Mouse (Mus musculus) hindbrain, embryonic 15.5 days (tissue): ENCODE results near the gene Btbd3. TPM values are rescaled to one million over a fixed set of nuclear protein-coding genes. Genes with fewer than 3 reads are reported as not detected.

Experiments
- ATAC-seq: fragments of 200-750 bp; cut with Nextera tagmentation; 2 replicates; pipeline ENCODE4 v1.8.0; 2017; ENCODE audit warnings: low read depth, moderate number of reproducible peaks, moderate TSS enrichment; ENCODE audit not compliant: low FRiP score
- H3K27ac ChIP-seq: fragments of 300-500 bp; sonication (generic); replicated peaks from 2 replicates; pipeline ENCODE4 v1.5.1; 2015; ENCODE audit warnings: mild to moderate bottlenecking, inconsistent platforms
- H3K27me3 ChIP-seq: fragments of 300-500 bp; sonication (generic); 2 replicates; pipeline ENCODE4 v1.6.1; 2015; ENCODE audit warnings: control low read depth, inconsistent platforms
- H3K36me3 ChIP-seq: fragments of 300-500 bp; sonication (generic); 2 replicates; pipeline ENCODE4 v1.6.1; 2015; ENCODE audit warnings: control low read depth, inconsistent platforms
- H3K4me1 ChIP-seq: fragments of 300-500 bp; sonication (generic); replicated peaks from 2 replicates; pipeline ENCODE4 v1.6.1; 2015; ENCODE audit warnings: control low read depth, inconsistent platforms
- H3K4me2 ChIP-seq: fragments of 300-500 bp; sonication (generic); 2 replicates; pipeline ENCODE4 v1.6.1; 2015; ENCODE audit warnings: moderate library complexity, mild to moderate bottlenecking, inconsistent platforms
- H3K4me3 ChIP-seq: fragments of 300-500 bp; sonication (generic); 2 replicates; pipeline ENCODE4 v1.5.1; 2015; ENCODE audit warnings: mild to moderate bottlenecking, inconsistent platforms
- H3K9ac ChIP-seq: fragments of 300-500 bp; sonication (generic); 2 replicates; pipeline ENCODE4 v1.6.1; 2015; ENCODE audit warnings: inconsistent platforms
- H3K9me3 ChIP-seq: fragments of 300-500 bp; sonication (generic); 2 replicates; pipeline ENCODE4 v1.6.1; 2016; ENCODE audit warnings: control low read depth, inconsistent platforms
- WGBS: fragments of 180-500 bp; shearing (Covaris S2); methylation state at CpG from one replicate; pipeline ENCODE4 v1.1.7; 2015; 5-methylcytosine and 5-hydroxymethylcytosine counted together
- polyA plus RNA-seq: library from polyadenylated mRNA; unstranded; fragments of >200 nt; fragmentation: Nextera tagmentation; extraction: Ambion mirVana; gene quantifications from 2 replicates; pipeline ENCODE4 v1.2.1, GENCODE M21; 2015

Gene Btbd3
- polyA plus RNA-seq, 1 experiment from 2014 or later = 36.7 TPM

DNA sequence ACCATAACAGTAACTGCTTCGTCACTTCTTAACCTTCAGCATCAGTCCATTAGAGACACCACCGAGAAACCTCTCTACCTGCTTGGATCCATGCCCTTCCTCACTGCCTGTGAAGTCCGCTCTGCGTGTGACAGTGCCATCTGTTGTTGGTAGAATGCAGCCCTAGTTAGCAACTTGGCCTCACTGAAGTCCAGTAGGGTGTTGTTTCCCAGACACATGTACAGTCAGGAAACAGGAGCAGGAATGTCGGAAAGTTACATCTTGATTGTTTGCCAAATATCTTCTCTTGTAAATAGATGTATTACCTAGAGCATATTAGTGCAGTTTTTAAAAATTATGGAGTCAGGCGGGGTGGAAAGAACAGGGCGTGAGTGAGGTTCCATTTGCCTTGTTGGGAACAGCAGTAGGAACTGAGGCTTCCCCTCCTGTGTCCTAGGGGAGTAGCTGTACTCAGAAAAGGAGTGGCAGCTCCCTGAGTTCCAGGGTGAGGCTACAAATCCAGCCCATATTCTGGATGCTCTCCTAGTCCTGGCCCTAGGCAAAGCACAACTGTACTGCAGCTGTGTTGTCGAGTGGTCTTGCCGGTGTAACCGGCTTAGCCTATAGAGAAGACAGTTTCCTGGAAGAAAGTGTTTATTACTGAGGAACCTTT lies 25.3 kb downstream of the Btbd3 start:
- H3K4me1 ChIP-seq = peaks cover 38% of the 10 kb centered on the region
- no peak for ATAC-seq
- no peak overlapping the region for H3K27ac ChIP-seq
- H3K27me3 ChIP-seq = no peaks in the 10 kb centered on the region
- peaks cover 16% of the 10 kb centered on the region for H3K36me3 ChIP-seq
- 81% methylated on average over 10 of the region's 10 CpGs for WGBS
- H3K9ac ChIP-seq = no peak overlapping the region
- H3K4me3 ChIP-seq = peak overlapping the region; percentile 21
- H3K9me3 ChIP-seq = no peaks in the 10 kb centered on the region
- peak overlapping the region; percentile 40 for H3K4me2 ChIP-seq

DNA sequence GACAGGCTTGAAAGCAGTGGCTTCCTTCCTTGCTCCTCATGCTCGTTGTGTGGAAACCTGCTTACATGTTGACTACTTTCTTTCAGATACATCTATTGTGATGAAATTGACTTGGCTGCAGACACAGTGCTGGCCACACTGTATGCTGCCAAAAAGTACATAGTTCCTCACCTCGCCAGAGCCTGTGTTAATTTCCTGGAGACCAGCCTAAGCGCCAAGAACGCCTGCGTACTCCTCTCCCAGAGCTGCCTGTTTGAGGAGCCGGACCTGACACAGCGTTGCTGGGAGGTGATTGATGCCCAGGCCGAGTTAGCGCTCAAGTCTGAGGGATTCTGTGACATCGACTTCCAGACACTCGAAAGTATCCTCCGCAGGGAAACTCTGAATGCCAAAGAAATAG lies 27.0 kb downstream of the Btbd3 start:
- Histone ChIP-seq H3K27ac (no peak overlapping the region), H3K9me3 (no peaks in the 10 kb centered on the region), H3K4me3 (no peak overlapping the region), H3K4me1 (peaks cover 23% of the 10 kb centered on the region), H3K36me3 (peaks cover 16% of the 10 kb centered on the region), H3K4me2 (no peak overlapping the region), H3K27me3 (no peaks in the 10 kb centered on the region), H3K9ac (no peak overlapping the region)
- 80% methylated on average over 12 of the region's 12 CpGs for WGBS
- 0 out of 2 replicates have a peak, but pooled peaks have one; percentile 24 for ATAC-seq

DNA sequence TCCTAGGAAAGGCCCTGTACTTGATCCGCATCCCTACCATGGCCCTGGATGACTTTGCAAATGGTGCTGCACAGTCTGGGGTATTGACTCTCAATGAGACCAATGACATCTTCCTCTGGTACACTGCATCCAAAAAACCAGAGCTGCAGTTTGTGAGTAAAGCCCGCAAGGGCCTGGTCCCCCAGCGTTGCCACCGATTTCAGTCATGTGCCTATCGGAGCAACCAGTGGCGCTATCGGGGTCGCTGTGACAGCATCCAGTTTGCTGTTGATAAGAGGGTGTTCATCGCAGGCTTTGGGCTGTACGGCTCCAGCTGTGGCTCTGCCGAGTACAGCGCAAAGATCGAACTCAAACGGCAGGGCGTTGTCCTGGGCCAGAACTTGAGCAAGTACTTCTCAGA lies 27.5 kb downstream of the Btbd3 start:
- 97% methylated on average over 15 of the region's 15 CpGs for WGBS
- 0 out of 2 replicates have a peak, but pooled peaks have one; percentile 25 for ATAC-seq
- Histone ChIP-seq H3K9ac (no peak overlapping the region), H3K4me3 (no peak overlapping the region), H3K36me3 (peaks cover 16% of the 10 kb centered on the region), H3K4me1 (peaks cover 18% of the 10 kb centered on the region), H3K27me3 (no peaks in the 10 kb centered on the region), H3K9me3 (no peaks in the 10 kb centered on the region), H3K27ac (no peak overlapping the region), H3K4me2 (no peak overlapping the region)

DNA sequence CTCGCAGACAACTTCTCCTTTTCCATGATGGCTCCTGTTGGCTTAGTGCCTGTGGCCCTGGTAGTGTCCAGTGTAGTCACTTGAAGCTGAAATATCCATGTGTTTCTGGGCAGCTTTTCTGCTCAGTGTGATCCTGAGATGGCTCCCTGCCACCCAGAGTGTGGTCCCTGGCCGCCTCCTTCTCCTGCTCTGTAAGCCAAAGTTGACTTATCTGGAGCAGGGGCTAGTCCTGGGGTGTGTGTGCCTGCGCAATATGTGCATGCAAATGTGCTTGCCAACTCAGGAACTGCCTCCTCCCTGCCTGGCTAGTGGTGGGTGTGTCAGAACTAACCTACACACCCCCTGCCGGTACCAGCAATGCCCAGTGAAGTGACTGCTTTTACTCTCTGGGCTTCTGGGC lies 29.4 kb downstream of the Btbd3 start:
- H3K9ac ChIP-seq = no peak overlapping the region
- no peak for ATAC-seq
- no peaks in the 10 kb centered on the region for H3K9me3 ChIP-seq
- H3K4me3 ChIP-seq = no peak overlapping the region
- H3K4me1 ChIP-seq = peaks cover 7% of the 10 kb centered on the region; the same call in 1 of the 2 replicates
- H3K27ac ChIP-seq = no peak overlapping the region
- peaks cover 16% of the 10 kb centered on the region for H3K36me3 ChIP-seq
- H3K27me3 ChIP-seq = no peaks in the 10 kb centered on the region
- 93% methylated on average over 4 of the region's 4 CpGs for WGBS
- H3K4me2 ChIP-seq = no peak overlapping the region

DNA sequence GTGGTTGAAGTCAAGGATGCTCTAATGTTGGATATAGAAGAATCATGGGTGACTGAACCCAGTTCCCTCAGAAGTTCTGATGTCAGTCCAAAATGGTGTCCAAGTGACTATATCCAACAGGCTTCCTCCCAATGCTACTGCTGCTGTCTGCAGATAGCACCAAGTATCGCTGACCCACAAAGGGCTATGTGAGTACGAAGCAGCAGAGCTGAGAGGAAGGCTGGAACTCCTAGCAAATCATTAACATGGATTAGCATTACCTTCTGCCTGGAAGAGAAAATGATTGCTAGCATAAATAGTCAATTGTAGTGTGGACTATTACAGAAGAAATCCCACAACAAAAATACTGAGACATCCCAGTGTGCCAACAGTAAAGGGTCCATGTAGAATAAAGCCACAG lies 33.8 kb downstream of the Btbd3 start:
- H3K27me3 ChIP-seq = no peaks in the 10 kb centered on the region
- H3K4me1 ChIP-seq = no peaks in the 10 kb centered on the region
- no peak for ATAC-seq
- 87% methylated on average over 2 of the region's 2 CpGs for WGBS
- H3K4me2 ChIP-seq = no peak overlapping the region
- H3K9ac ChIP-seq = no peak overlapping the region
- H3K9me3 ChIP-seq = no peaks in the 10 kb centered on the region
- H3K36me3 ChIP-seq = peaks cover 5% of the 10 kb centered on the region
- H3K27ac ChIP-seq = no peak overlapping the region
- H3K4me3 ChIP-seq = no peak overlapping the region

DNA sequence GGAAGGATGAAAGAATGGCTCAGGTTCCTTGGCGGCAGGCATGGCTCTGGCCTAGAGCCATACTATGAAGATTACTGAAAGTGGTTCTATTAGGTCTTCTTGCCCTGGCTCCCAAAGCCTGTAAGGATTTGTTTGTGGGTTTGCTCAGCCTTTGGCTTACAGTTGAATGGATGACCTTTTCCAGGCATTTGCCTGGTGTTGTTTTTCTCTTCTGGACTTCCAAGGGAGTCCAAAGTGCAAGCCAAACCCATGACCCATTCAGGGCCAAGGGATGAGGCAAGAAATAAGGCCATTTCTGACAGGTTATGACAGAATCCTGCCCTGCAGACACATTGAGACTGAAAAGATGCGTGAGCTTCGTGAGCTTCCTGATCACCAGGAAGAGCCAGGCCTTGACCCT lies 37.9 kb downstream of the Btbd3 start:
- 94% methylated on average over 3 of the region's 3 CpGs for WGBS

DNA sequence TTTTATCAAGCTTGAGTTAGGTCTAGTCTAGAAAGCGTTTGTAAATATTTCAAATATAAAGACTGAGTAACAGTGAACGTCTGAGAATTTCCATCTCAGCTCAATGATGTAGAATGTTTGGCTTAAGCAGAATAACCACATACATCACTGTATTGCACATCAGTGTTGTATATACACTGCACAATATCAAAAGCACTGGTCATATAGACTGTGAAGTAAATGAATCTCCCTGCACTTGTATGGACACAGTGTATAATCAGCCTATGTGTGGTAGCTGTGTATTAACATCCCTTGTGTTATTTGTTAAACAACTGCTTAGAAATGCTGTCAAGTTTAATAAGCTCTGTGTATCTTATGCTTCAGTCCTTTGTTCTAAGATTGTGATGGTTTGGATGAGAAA lies 49.9 kb downstream of the Btbd3 start:
- H3K9me3 ChIP-seq = no peaks in the 10 kb centered on the region
- H3K4me1 ChIP-seq = no peaks in the 10 kb centered on the region
- H3K4me2 ChIP-seq = no peak overlapping the region
- no peak overlapping the region for H3K4me3 ChIP-seq
- no peaks in the 10 kb centered on the region for H3K27me3 ChIP-seq
- no peaks in the 10 kb centered on the region for H3K36me3 ChIP-seq
- no peak for ATAC-seq
- no peak overlapping the region for H3K9ac ChIP-seq
- WGBS = 94% methylated on average over 2 of the region's 2 CpGs
- H3K27ac ChIP-seq = no peak overlapping the region

More for the DNA sequence above, 37.9 kb downstream of the Btbd3 start:
- Histone ChIP-seq H3K9ac (no peak overlapping the region), H3K36me3 (no peaks in the 10 kb centered on the region), H3K27ac (no peak overlapping the region), H3K9me3 (no peaks in the 10 kb centered on the region), H3K4me3 (no peak overlapping the region), H3K27me3 (no peaks in the 10 kb centered on the region), H3K4me1 (no peaks in the 10 kb centered on the region), H3K4me2 (no peak overlapping the region)
- ATAC-seq = no peak

DNA sequence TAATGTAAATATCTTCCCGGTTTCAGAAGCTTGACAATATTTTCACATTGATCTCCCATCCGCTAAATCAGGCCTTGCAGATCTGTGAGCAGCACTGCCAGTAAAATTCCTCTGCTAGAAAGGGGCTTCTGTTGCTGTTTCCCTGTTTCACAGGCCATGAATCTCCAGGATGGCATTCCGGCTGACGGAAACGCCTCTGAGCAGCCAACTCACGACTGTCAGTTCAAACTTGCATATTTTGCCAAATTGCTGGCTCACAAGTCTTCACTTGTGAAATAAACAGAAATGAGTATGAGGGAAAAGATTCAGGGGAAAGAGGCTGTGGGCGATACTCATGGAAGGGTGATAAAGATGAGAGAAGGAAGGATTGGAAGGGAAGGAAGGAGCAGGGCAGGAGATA lies 59.3 kb downstream of the Btbd3 start:
- 84% methylated on average over 7 of the region's 7 CpGs for WGBS
- no peak for ATAC-seq
- no peak overlapping the region for H3K4me3 ChIP-seq
- H3K9ac ChIP-seq = no peak overlapping the region
- H3K36me3 ChIP-seq = no peaks in the 10 kb centered on the region
- no peaks in the 10 kb centered on the region for H3K9me3 ChIP-seq
- no peak overlapping the region for H3K4me2 ChIP-seq
- no peaks in the 10 kb centered on the region for H3K27me3 ChIP-seq
- H3K27ac ChIP-seq = no peak overlapping the region
- H3K4me1 ChIP-seq = no peaks in the 10 kb centered on the region

DNA sequence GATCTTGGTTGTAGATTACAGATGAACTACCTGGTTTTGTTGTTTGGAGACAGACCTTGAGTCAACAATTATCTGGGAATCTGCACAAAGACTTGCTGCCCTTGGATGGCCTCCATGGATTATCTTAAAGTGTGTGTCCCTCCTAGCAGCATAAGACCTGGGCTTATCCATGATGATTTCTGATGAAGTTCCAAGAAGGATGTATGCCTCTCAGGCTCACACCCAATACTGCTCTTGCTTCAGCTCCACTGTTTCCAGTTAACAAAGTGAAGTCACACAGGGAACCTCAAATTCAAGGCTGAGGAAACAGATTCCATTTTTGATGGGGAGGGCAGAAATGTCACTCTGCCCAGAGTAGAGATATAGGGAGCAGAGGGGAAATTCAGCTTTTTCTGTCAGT lies 64.0 kb downstream of the Btbd3 start:
- Histone ChIP-seq H3K9ac (no peak overlapping the region), H3K4me3 (no peak overlapping the region), H3K27me3 (no peaks in the 10 kb centered on the region), H3K36me3 (no peaks in the 10 kb centered on the region), H3K4me2 (no peak overlapping the region), H3K9me3 (no peaks in the 10 kb centered on the region), H3K27ac (no peak overlapping the region), H3K4me1 (no peaks in the 10 kb centered on the region)
- ATAC-seq = no peak

DNA sequence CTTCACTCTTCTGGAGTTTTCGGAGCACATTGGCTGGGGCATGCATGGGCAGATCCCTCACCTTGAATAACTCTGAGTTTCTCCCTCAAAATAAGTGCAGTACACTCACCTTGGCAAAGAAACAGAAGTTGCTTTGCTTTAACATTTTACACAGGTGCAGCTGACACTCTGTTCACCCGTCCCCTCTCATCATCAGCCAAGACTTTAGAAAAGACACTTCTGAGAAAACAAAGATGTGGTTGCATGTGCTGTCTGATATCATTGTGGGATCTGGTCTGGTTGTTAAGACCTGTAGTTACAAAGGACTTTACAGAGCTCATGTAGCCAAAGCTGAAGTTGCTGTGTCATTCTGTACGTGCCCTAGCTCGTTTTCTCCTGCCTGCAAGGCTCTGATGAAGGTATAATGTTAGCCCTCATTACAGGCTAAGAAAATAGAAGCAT lies 64.7 kb downstream of the Btbd3 start:
- H3K36me3 ChIP-seq = no peaks in the 10 kb centered on the region
- ATAC-seq = no peak
- no peaks in the 10 kb centered on the region for H3K27me3 ChIP-seq
- no peak overlapping the region for H3K9ac ChIP-seq
- H3K9me3 ChIP-seq = no peaks in the 10 kb centered on the region
- no peaks in the 10 kb centered on the region for H3K4me1 ChIP-seq
- 88% methylated on average over 4 of the region's 4 CpGs for WGBS
- H3K4me3 ChIP-seq = no peak overlapping the region
- H3K27ac ChIP-seq = no peak overlapping the region
- H3K4me2 ChIP-seq = no peak overlapping the region

DNA sequence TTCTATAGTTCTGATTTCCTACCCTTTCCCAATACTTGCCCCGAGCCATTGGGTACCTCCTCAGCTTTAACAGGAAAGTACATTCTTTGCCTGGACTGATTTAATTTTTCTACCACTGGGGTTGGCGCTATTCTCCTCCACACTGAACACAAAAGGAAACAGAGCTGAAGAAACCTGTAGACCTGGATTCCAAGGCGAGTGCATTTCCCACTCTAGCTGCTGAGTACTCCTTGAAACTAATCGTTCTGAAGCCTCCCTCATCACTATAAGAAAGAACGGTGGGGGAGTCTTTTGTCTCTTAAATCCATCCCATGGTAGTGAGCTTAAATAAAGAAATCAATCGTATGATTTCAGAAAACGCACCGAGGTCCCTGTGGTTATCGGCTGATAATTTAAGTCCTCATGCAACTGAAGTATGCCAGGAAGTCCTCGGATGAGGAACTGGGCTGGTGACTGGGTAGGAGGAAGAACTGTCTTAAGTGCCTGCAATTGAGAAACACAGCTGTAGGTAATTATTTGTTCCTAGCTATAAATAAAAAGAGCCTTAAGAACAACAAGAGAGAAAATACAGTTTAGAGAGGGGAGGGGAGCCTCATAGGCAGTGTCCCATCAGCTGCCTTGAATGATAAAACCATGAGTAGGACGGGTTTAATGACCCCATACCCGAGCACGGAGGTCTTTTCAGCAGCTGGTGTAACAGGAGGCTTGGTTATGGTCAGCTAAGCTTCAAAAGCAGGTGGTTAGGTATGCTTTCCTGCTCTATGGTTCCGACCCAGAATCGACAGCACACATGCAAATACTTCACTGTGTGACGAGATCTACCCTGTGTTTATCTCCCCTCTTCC lies 66.1 kb downstream of the Btbd3 start:
- Histone ChIP-seq H3K4me2 (no peak overlapping the region), H3K9me3 (no peaks in the 10 kb centered on the region), H3K4me1 (no peaks in the 10 kb centered on the region), H3K4me3 (no peak overlapping the region), H3K36me3 (no peaks in the 10 kb centered on the region), H3K27ac (no peak overlapping the region), H3K9ac (no peak overlapping the region), H3K27me3 (no peaks in the 10 kb centered on the region)
- no peak for ATAC-seq
- WGBS = 85% methylated on average over 16 of the region's 16 CpGs

DNA sequence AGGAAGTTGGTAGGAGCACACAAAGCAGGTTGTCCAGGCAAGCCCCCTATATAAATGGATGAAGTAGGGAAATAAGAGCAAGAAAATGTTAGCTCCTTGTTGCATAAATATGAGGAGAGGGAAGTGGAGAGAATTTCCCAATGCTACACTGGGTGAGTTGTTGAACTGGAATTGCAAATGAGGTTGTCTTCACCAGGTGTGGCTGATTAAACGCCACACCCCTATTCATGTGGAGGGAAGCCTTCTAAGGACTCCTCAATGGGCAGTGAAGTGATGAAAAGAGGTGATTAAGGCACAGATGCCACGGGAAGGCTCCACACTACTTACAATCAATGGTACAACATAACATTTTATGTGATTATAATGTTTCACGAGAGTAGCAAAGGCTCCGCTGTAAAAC lies 70.0 kb downstream of the Btbd3 start:
- Histone ChIP-seq H3K27ac (no peak overlapping the region), H3K4me3 (no peak overlapping the region), H3K9ac (no peak overlapping the region), H3K36me3 (no peaks in the 10 kb centered on the region), H3K4me2 (no peak overlapping the region), H3K27me3 (no peaks in the 10 kb centered on the region), H3K9me3 (no peaks in the 10 kb centered on the region), H3K4me1 (no peaks in the 10 kb centered on the region)
- WGBS = 64% methylated on average over 4 of the region's 4 CpGs
- no peak for ATAC-seq
